Mouse (Mus musculus) c-Kit-negative CD71-positive TER-119-positive erythroid progenitor cells, embryonic 14.5 days (primary cell): Measurements from ENCODE around the gene Mprip.
"Not testable (repeated sequence)": the region's sequence is repeated elsewhere in the genome, so short reads cannot be mapped to it uniquely, and the experiment has no call there.

Experiments used
- DNase-seq: peaks from one replicate; pipeline ENCODE4 v3.0.0-alpha.2; 2013; ENCODE audit warnings: low read depth, low spot score

Mprip gene

GRCm38 (mm10) chr11:59653547-59653946 lies 7.6 kb upstream of the Mprip start:
- DNase-seq = no peak

- no peak for DNase-seq
Observed at GRCm38 (mm10) chr11:59655337-59655736, 5.8 kb upstream of the Mprip start.

DNA sequence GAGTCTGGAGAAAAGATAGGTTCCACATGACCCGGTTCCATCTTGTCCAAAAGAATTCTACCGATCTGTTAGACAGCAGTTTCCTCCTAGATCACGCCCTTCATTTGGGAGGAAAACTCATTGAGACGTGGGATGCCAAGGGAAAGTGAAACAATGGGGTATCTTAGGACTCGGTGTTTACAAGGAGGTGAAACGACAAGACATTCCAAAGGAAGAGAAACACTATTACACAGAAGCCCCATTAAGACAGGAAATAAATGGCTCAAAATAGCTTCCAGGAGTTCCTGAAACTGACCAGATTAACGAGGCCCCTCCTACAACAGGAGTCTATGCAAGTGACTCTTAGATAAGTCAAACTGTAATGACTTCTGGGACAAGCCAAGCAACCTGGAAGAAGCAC lies 5.1 kb upstream of the Mprip start:
- DNase-seq = no peak

DNA sequence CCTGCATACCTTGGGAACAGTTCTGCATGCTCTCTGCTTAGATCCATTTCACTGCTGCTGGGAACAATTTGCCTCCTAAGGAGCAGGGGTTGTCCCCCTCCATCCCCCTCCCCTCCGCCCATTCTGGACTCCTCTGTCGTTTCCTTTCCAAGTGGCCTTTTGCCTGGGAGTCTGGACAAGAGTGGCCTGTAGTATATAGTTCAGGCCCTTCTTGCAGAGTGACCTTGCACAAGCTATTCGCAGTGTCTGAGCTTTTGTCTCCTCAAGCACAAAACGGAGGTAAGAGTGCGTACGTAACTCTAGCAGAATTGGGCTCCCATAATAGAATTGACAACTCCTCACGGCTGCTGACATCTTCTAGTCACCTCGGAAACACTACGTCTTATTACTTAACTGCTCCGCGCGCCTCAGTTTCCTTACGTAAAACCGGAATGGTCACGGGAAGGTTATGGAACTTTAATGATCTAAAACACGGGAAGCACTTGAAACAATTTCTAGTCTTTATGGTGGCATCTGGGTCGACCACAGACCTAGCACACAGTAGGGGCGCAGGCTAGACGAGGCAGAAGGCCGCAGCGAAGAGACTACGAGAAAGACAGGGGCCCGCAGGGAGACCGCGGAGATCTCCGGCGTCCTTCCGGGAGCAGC lies 620 bp downstream of the Mprip start:
- no peak for DNase-seq

DNA sequence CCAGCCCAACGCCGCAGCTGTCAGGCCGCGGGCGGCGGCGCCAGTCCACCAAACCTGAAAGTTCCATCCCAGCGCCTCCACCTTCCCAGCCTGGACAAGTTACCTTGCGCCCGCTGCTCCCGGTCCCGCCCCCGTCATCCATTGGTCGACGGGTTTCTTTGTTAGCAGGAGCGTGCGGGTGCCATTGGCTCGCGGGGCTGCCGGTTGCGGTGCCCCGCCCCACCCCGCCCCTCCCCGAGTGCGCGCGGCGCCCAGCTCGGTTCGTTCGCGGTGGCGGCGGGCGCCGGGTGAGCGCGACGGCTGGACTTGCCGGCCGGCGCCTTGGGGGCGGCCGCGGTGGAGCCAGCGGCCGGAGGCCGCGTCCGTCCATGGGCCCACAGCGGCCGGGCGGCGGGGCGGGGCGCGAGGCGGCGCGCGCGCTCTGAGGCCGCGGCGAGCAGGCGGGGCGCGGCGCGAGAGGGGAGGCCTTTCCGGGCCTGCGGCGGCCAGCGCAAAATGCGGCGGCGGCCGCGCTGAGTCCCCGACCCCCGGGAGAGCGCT lies 1.2 kb downstream of the Mprip start:
- peak; percentile 86 for DNase-seq

GRCm38 (mm10) chr11:59662877-59663775 lies 2.0 kb downstream of the Mprip start:
- DNase-seq = peak; percentile 13

DNA sequence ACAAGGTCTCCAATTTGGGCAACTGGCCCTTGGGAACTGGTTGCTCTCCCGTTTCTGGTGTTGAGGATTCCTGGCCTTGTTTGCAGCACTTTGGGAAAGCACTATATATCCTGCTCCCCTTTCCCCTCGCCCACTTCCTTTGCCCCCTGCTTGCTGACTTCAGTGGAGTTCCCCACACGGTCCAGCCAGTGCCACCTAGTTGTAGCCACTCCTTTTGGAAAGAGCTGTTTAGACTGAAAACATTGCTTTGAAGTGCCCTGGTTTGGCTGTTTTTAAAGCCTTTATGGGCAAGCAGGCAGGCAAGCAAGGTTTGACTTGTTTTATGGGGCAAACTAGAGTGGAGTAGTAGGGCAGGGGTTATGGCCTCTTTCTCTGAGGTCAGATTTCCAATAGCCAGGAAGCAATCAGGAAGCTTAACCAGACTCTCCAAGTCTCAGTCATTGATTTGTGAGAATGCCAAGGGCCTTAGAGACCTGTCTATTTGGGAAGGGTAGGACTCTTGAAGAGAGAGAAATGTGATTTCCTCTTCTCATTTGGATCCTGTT lies 2.7 kb downstream of the Mprip start:
- DNase-seq = no peak

DNA sequence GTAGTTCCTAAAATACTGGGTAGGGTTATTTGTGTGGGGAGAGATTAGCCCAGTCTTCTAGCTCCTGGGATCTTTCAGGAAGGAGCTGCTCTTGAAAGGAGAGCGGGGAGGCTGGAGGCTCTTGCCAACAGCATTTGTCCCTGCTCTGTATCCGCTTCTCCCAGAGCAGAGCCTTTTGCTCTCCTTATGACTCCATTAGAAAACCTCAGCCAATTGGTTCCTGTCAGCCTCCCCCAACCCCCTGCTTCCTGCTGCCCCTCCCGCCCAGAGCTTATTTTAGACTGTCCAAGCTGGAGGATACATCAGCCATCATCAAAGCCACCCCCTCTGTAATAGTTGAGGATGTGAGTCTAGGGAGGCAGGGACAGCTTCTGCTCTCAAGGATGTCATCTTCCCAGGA lies 3.7 kb downstream of the Mprip start:
- no peak for DNase-seq

- no peak for DNase-seq
Observed at GRCm38 (mm10) chr11:59671049-59671693, 10.1 kb downstream of the Mprip start.

- DNase-seq = no peak
Observed at GRCm38 (mm10) chr11:59674013-59674412, 12.9 kb downstream of the Mprip start.

GRCm38 (mm10) chr11:59674746-59675145 lies 13.6 kb downstream of the Mprip start:
- not testable (repeated sequence) for DNase-seq

GRCm38 (mm10) chr11:59677767-59678166 lies 16.7 kb downstream of the Mprip start:
- DNase-seq = no peak

DNA sequence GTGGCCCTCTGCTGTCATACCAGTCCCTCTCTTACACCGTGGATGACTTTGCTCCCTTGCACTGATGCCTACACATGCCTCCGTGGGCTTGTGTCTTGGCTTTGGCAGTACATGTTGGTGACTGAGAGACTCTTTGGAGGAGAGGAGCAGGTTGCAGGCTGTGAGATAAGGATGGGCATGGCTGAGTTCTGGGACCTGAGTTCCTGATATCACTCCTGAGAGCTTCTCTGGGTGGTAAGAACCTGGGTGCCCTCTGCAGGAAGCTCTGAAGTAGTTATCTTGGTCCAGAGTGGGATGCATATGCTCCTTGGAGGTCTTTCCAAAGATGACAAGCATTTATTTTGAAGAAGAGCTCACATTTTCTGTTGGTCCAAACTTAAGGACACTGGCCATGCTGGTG lies 17.6 kb downstream of the Mprip start:
- peak; percentile 13 for DNase-seq

DNA sequence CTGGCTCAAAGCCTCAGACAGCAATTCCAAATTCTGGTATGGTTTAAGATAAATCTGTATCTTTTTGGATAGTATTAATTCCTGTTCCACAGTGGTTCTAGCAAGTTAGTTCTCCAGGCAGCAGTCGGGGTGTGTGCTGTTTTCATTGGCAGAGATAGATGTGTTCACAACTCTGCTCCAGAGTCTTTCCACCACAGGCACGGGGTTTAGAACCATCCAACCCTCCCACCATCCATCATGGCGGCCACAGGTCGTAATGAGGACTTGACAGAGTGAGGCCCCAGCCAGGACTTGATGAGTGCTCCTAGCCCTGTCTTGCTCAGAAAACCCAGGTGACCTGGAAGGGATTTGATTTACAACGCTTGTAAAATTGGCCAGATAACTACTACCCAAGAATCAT lies 19.0 kb downstream of the Mprip start:
- no peak for DNase-seq

DNA sequence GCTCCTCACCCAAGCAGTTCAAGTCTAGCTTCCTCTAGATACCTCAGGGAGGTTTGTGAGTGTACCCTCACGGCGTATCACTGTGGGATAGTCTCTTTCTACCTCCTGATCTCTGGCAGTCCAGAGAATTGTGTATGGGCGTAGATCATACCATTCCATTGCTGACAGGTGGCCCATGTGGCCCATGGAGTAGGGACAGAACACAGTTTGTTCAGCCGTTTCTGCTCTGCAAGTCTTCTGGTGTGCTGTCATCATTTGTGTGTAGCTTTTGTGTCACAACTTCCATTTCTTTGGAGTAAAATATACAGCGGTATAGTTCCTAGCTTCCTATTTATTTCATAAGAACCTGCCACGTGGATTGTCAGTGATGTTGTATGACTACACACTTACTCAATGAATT lies 23.9 kb downstream of the Mprip start:
- no peak for DNase-seq

DNA sequence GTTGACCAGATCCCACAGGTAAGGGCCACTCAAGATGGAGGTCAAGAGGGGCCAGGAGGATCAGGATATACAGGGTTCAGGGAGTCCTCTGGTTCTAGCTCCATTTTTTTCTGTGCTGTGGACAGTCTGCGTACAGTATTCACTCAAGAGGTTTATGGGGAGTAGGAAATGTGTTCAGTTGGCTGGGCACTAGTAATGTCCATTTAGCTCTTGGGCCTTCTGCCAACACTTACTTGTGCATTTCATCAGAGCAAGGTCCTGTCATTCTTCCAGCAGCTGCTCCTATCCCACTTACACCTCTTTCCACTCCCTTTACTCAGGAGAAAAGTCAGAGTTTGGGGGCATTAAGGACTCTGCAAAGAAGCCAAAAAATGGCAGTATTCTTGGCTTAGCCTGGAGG lies 33.4 kb downstream of the Mprip start:
- no peak for DNase-seq

DNA sequence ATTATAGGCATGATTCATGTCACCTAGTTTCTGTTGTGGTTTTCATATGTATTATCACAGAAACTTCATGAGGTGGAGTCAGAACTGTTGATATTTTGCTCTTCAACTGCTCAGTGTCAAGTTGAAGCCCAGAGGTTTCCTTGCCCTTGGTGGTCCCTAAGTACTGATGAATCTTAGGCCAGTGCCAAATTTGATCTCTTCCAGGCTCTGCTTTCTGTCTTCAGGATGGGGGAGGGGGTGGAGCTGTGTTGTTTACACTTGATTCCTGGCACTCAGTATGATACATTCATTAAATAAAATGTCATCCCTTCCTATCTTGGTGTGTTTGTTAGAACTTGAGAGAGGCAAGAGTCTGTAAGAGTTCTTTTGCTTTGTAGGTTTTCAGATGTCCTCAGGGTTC lies 34.4 kb downstream of the Mprip start:
- no peak for DNase-seq

GRCm38 (mm10) chr11:59697572-59697971 lies 36.5 kb downstream of the Mprip start:
- no peak for DNase-seq

DNA sequence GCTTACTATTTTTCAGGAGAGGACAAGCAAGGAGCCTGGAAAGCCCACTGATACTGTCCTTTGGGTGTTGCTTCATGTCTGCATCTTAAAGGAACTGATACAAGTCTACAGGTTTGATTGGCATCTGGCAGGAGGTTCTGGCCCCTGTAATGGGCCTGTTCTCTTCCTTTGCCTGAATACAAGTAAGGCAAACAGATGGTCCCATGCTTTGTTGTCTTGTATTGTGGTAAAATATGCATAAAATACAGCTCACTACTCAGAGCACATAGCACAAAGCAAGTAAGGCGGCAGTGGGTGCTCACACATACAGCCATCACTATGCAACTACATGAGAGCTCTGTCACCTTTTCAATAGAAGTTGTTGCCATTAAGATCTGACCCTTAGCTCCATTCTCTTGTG lies 39.7 kb downstream of the Mprip start:
- no peak for DNase-seq

GRCm38 (mm10) chr11:59705113-59705512 lies 44.0 kb downstream of the Mprip start:
- no peak for DNase-seq

GRCm38 (mm10) chr11:59707481-59707880 lies 46.4 kb downstream of the Mprip start:
- DNase-seq = no peak
